Mouse (Mus musculus) E14TG2a.4 (cell line): ENCODE measurements around the gene Lrrfip1.

Source experiments
- CTCF ChIP-seq: conservative IDR thresholded peaks from 2 replicates; pipeline ENCODE4 v1.5.1; 2014; ENCODE audit warnings: low read length
- NANOG ChIP-seq: IDR thresholded peaks from 2 replicates; pipeline ENCODE4 v1.6.1; 2014; ENCODE audit warnings: borderline replicate concordance, low read length, mixed read lengths
- POU5F1 ChIP-seq: IDR thresholded peaks from 2 replicates; pipeline ENCODE4 v1.6.1; 2014; ENCODE audit warnings: low read length, borderline replicate concordance

DNA sequence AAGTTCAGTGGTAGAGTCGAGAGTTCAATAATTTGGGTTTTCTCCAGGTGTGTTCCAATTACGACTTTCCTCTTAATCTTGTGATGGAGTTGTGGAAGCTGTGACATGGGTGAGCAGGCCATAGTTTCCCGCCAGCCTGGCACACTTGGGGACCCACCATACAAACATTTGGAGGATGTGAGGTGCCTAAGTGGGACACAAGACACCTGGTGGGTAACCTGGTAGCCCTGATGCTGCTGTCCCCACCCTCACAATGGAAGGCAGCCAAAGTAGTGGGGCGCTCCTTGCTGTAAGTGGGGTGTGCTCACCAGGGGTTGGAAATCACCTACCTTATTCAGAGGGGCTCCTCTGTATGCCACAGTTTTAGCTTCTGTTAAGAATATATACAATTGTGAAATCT, 114.1 kb downstream of the Lrrfip1 start:
- TF ChIP-seq CTCF (no peak), POU5F1 (no peak), NANOG (no peak)
